15 mouse cellular contexts compared by ENCODE assay signal in the genomic region with DNA sequence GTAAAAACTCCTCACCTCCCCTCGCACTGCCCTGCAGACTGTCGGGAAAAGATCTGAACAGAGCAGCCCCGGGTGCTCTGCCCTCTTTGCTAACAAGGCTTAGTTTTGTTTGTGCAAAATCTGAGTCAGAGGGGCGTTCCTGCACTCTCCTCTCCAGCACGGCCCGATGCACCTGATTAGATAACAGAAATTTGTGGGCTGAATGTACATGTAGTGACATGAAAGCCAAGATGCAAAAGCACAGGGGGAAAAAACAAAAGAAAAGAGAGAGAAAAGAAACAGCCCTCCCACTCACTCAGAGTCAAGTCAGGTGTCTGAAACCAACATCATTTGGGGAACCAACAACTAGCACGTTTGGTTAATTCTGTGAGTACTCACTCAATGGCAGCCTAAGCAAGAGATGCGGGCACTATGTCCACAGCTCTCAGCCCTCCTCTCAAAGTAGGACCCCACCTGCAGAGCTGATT.
DNase-seq lines count a peak whose midpoint lies in the region; ATAC-seq and TF ChIP-seq lines count a peak whose summit lies in the region.
"Had no signal": no experiment of that assay in that cellular context is flagged by ENCODE, and none has a peak within 500 bp of the region (broad histone marks: within the 10 kb centered on the region; RNA-seq: fewer than 3 reads in every experiment).

No protein-coding gene starts in this region.

- peak; percentile 84 for ATAC-seq in inflammation-experienced regulatory T-cells, adult 6 months
- ATAC-seq: forebrain, postnatal 0 days; liver, postnatal 0 days had no signal

- no peaks in the 10 kb centered on the region for H3K79me2 ChIP-seq in CH12.LX (replicated peaks; ENCODE audit: control insufficient read depth, extremely low read depth, insufficient read depth, poor library complexity, severe bottlenecking)

- no peak overlapping the region for H3K4me3 ChIP-seq in CH12.LX (replicated peaks in 1 of 3; ENCODE audit: low read depth in 2 of 3, low read length in 2 of 3, poor library complexity in 1 of 3)
- no peak overlapping the region for H3K4me3 ChIP-seq in forebrain, embryonic 10.5 days
- H3K4me3 ChIP-seq: limb, embryonic 12.5 days; midbrain, embryonic 12.5 days had no signal

- H3K27me3 ChIP-seq in CH12.LX (replicated peaks), result no peaks in the 10 kb centered on the region
- H3K27me3 ChIP-seq in forebrain, embryonic 10.5 days (ENCODE audit: poor library complexity, severe bottlenecking), result no peaks in the 10 kb centered on the region
- H3K27me3 ChIP-seq: limb, embryonic 12.5 days; midbrain, embryonic 12.5 days had no signal

- WGBS in forebrain, embryonic 10.5 days, result 69% methylated on average over 8 of the region's 8 CpGs

- peaks cover 22 to 29% of the 10 kb centered on the region in 2 experiments for H3K4me1 ChIP-seq in CH12.LX (ENCODE audit: control insufficient read depth in 1 of 2, insufficient read depth in 2 of 2)
- H3K4me1 ChIP-seq in forebrain, embryonic 10.5 days, result no peaks in the 10 kb centered on the region
- H3K4me1 ChIP-seq: midbrain, embryonic 12.5 days had no signal

- H3K36me3 ChIP-seq in CH12.LX (replicated peaks in 1 of 2; ENCODE audit: control insufficient read depth in 1 of 2, insufficient read depth in 1 of 2, low read length in 1 of 2), result no peaks in the 10 kb centered on the region
- H3K36me3 ChIP-seq in forebrain, embryonic 10.5 days (replicated peaks), result no peaks in the 10 kb centered on the region
- H3K36me3 ChIP-seq: G1E; limb, embryonic 12.5 days; midbrain, embryonic 12.5 days had no signal

- no peak; the same call in 1 of the 2 replicates for TF ChIP-seq POLR2A in CH12.LX (IDR thresholded peaks at IDR 0.05; ENCODE audit: low read depth, low read length)

- dilution Hi-C loops in CH12.LX (cut with MboI; ENCODE audit: extremely low pct_ligation_motif_present, extremely low pct_unique_long_range_greater_than_20kb, low sequenced_read_pairs), result no loop called here

- H3K9me3 ChIP-seq in CH12.LX (replicated peaks; ENCODE audit: low read length), result no peaks in the 10 kb centered on the region
- no peaks in the 10 kb centered on the region for H3K9me3 ChIP-seq in forebrain, embryonic 10.5 days
- H3K9me3 ChIP-seq: limb, embryonic 12.5 days; midbrain, embryonic 12.5 days had no signal

- TF ChIP-seq EP300 in CH12.LX (IDR thresholded peaks at IDR 0.05; ENCODE audit: low read length), result peak; percentile 87

- H3K9ac ChIP-seq in CH12.LX (ENCODE audit: insufficient read depth, low read depth), result no peak overlapping the region
- H3K9ac ChIP-seq: forebrain, postnatal 0 days; limb, embryonic 12.5 days; liver, postnatal 0 days; midbrain, embryonic 12.5 days had no signal

- no peak for TF ChIP-seq CTCF in CH12.LX (conservative IDR thresholded peaks at IDR 0.05 in 1 of 2, IDR thresholded peaks at IDR 0.05 in 1 of 2; ENCODE audit: low read depth in 2 of 2, low read length in 2 of 2)

- DNase-seq in ovary, adult 18-20 months (ENCODE audit: low spot score), result peak; percentile 40
- DNase-seq in ovary, postnatal 14 days (ENCODE audit: low spot score), result no peak
- DNase-seq in CH12.LX (ENCODE audit: extremely low read depth), result peak; percentile 87
- DNase-seq in thymus, postnatal 36 days, result peak; percentile 8 to 22
- no peak for DNase-seq in forebrain, embryonic 10.5 days (ENCODE audit: extremely low spot score, low spot score)
- no peak for DNase-seq in adrenal gland, postnatal 4 days (ENCODE audit: low spot score in 2 of 2)
- DNase-seq: forebrain, postnatal 0 days; gastrocnemius, postnatal 14 days; kidney, adult 8-10 months; liver, postnatal 0 days had no signal

- H3K27ac ChIP-seq in CH12.LX (ENCODE audit: insufficient read depth, low read depth), result no peak overlapping the region
- H3K27ac ChIP-seq in forebrain, embryonic 10.5 days, result no peak overlapping the region
- H3K27ac ChIP-seq: limb, embryonic 12.5 days; midbrain, embryonic 12.5 days had no signal

- H3K4me2 ChIP-seq in CH12.LX (ENCODE audit: insufficient read depth, low read depth, poor library complexity, severe bottlenecking), result peak overlapping the region; percentile 39
- H3K4me2 ChIP-seq: heart, embryonic 11.5 days; limb, embryonic 12.5 days; midbrain, embryonic 12.5 days had no signal

- in situ Hi-C loops in CH12.LX (cut with MboI; ENCODE audit: low pct_ligation_motif_present, low pct_unique_long_range_greater_than_20kb, low sequenced_read_pairs), result no loop called here

- TF ChIP-seq RAD21 in CH12.LX (IDR thresholded peaks at IDR 0.05; ENCODE audit: low read depth, low read length), result no peak; the same call in 1 of the 2 replicates

TF ChIP-seq in CH12.LX, 34 proteins besides CTCF, POLR2A, EP300 and RAD21:
- TF ChIP-seq ELF1 (IDR thresholded peaks at IDR 0.05; ENCODE audit: low read depth, low read length), result peak; percentile 63
- TF ChIP-seq ETS1 (conservative IDR thresholded peaks at IDR 0.05; ENCODE audit: low read depth, low read length), result peak; percentile 88
- TF ChIP-seq ZMIZ1 (IDR thresholded peaks at IDR 0.05; ENCODE audit: low read depth, low read length), result peak; percentile 58; the same call in 1 of the 2 replicates
- TF ChIP-seq MXI1 (IDR thresholded peaks at IDR 0.05; ENCODE audit: low read depth, low read length), result peak; percentile 73
- TF ChIP-seq BHLHE40 (IDR thresholded peaks at IDR 0.05; ENCODE audit: low read depth, low read length), result peak; percentile 97
- TF ChIP-seq MAX (IDR thresholded peaks at IDR 0.05; ENCODE audit: low read length), result 0 out of 2 replicates have a peak, but pooled peaks have one; percentile 61
- TF ChIP-seq NRF1 (IDR thresholded peaks at IDR 0.05; ENCODE audit: low read depth, low read length), result peak; percentile 15; the same call in 1 of the 2 replicates
- TF ChIP-seq IRF4 (IDR thresholded peaks at IDR 0.05; ENCODE audit: low read depth, low read length), result peak; percentile 95
- no peak for TF ChIP-seq KAT2A (IDR thresholded peaks at IDR 0.05; ENCODE audit: insufficient replicate concordance, low read length)
- peak; percentile 95 for TF ChIP-seq MAZ (IDR thresholded peaks at IDR 0.05; ENCODE audit: low read depth, low read length)
- 0 out of 2 replicates have a peak, but pooled peaks have one; percentile 44 for TF ChIP-seq HCFC1 (IDR thresholded peaks at IDR 0.05; ENCODE audit: low read depth, low read length)
- peak; percentile 64; the same call in 1 of the 2 replicates for TF ChIP-seq UBTF (IDR thresholded peaks at IDR 0.05; ENCODE audit: low read depth, low read length)
- peak; percentile 4; the same call in 1 of the 2 replicates for TF ChIP-seq SMC3 (IDR thresholded peaks at IDR 0.05; ENCODE audit: low read depth, low read length)
- TF ChIP-seq ZC3H11A (IDR thresholded peaks at IDR 0.05; ENCODE audit: low read depth, low read length), result no peak
- peak; percentile 81; the same call in 1 of the 2 replicates for TF ChIP-seq MYC (IDR thresholded peaks at IDR 0.05; ENCODE audit: low read depth, low read length)
- no peak for TF ChIP-seq GABPA (IDR thresholded peaks at IDR 0.05; ENCODE audit: insufficient replicate concordance, low read depth, low read length)
- no peak for TF ChIP-seq PAX5 (IDR thresholded peaks at IDR 0.05; ENCODE audit: low read length)
- no peak for TF ChIP-seq ZKSCAN1 (IDR thresholded peaks at IDR 0.05; ENCODE audit: borderline replicate concordance, low read depth, low read length)
- peak; percentile 99 for TF ChIP-seq CHD1 (IDR thresholded peaks at IDR 0.05; ENCODE audit: low read depth, low read length)
- no peak for TF ChIP-seq E2F4 (IDR thresholded peaks at IDR 0.05; ENCODE audit: insufficient replicate concordance, low read depth, low read length)
- peak; percentile 51; the same call in 1 of the 2 replicates for TF ChIP-seq JUN (IDR thresholded peaks at IDR 0.05; ENCODE audit: insufficient read depth, low read depth, low read length)
- 0 out of 2 replicates have a peak, but pooled peaks have one; percentile 79 for TF ChIP-seq RCOR1 (conservative IDR thresholded peaks at IDR 0.05; ENCODE audit: low read depth, low read length)
- TF ChIP-seq ZNF384 (IDR thresholded peaks at IDR 0.05; ENCODE audit: low read depth, low read length), result peak; percentile 45
- TF ChIP-seq JUND (conservative IDR thresholded peaks at IDR 0.05; ENCODE audit: low read depth, low read length), result peak; percentile 68
- peak; percentile 77; the same call in 1 of the 2 replicates for TF ChIP-seq MAFK (IDR thresholded peaks at IDR 0.05; ENCODE audit: insufficient replicate concordance, low read length)
- TF ChIP-seq NELFE (IDR thresholded peaks at IDR 0.05; ENCODE audit: low read depth, low read length), result no peak
- TF ChIP-seq TCF12 (IDR thresholded peaks at IDR 0.05; ENCODE audit: low read depth, low read length), result peak; percentile 90
- TF ChIP-seq SIN3A (IDR thresholded peaks at IDR 0.05; ENCODE audit: low read length), result peak; percentile 80
- peak; percentile 30 for TF ChIP-seq USF1 (IDR thresholded peaks at IDR 0.05; ENCODE audit: low read depth, low read length)
- 0 out of 2 replicates have a peak, but pooled peaks have one; percentile 39 for TF ChIP-seq TBP (conservative IDR thresholded peaks at IDR 0.05; ENCODE audit: low read depth, low read length)
- TF ChIP-seq CHD2 (IDR thresholded peaks at IDR 0.05; ENCODE audit: low read length), result peak; percentile 75
- TF ChIP-seq USF2 (conservative IDR thresholded peaks at IDR 0.05; ENCODE audit: low read depth, low read length), result no peak
- peak; percentile 80; the same call in 1 of the 2 replicates for TF ChIP-seq MEF2A (IDR thresholded peaks at IDR 0.05; ENCODE audit: borderline replicate concordance, low read depth, low read length)
- TF ChIP-seq POLR2AphosphoS2 (IDR thresholded peaks at IDR 0.05; ENCODE audit: low read depth, low read length), result no peak

Comparison
In these comparisons a context has a peak if more than half of its experiments do, and no peak if none do; other contexts are left out.
1. DNase-seq: peak in ovary, adult 18-20 months (single experiment), CH12.LX (single experiment) and thymus, postnatal 36 days (2 of 2); none in ovary, postnatal 14 days (single experiment), forebrain, embryonic 10.5 days (single experiment) and adrenal gland, postnatal 4 days (0 of 2).